Mouse (Mus musculus): ENCODE measurements around the gene Fam131b.

GRCm38 (mm10) chr6:42343361-42344120 is 19.1 kb upstream of the Fam131b start:
- TF ChIP-seq TAL1 (IDR thresholded peaks at IDR 0.05; ENCODE audit: low read length) (no peak), GATA1 (IDR thresholded peaks at IDR 0.05; ENCODE audit: low read length) (no peak)
